Mouse (Mus musculus) heart, postnatal 25 days (tissue): ENCODE measurements around the gene Zfp800. TPM values are rescaled to one million over a fixed set of nuclear protein-coding genes. Genes with fewer than 3 reads are reported as not detected.

Experiments used
- DNase-seq: peaks from one replicate; pipeline ENCODE4 v3.0.0; 2022; ENCODE audit warnings: low spot score
- intact Hi-C: fragments of 180-260 bp; cut with DNase I; formaldehyde crosslinking; loops from one replicate; pipeline ENCODE4 v1.15.1; 2025
- total RNA-seq, 2 experiments: library from RNA; stranded (reverse); gene quantifications; 2 replicates each; pipeline ENCODE4 v1.2.3; 2021

Gene Zfp800
- total RNA-seq, 2 experiments from 2014 or later, result 9.7 to 12.2 TPM

DNA sequence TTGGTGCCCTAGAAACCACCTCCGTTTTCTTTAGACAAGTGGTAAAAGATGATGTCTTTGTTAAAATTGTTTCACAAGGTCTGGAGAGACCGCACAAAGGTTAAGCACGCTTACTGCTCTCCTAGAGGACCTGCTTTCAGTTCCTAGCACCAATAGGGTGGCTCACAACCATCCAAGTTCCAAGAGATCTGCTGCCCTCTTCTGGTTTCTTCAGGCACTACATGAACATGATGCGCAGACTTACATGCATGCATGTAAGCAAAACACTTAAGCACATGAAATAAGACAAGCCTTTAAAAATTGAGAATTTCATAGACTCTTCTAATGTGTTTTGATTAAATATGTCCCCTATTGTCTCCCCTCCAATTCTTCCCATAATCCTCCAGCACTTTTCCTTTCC, 2.0 kb upstream of the Zfp800 start:
- DNase-seq, result no peak
- intact Hi-C loops, result no loop called here

DNA sequence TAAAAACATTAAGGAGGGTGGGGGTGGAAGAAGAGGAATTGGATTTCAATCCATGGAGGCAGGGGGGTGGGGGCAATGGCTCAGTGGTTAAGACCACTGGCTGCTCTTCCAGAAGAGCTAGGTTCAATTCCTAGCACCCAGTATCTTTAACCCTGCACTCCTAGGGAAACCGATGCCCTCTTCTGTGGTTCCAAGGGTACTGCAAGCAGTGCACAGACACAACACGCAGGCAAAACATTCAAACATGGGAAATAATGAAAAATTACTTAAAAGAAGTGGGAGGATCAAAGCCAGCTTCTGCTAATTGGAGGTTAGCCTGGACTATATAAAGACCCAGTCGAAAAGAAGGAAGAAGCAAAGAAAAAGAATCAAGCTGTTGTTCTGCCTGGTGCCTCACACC, 921 bp upstream of the Zfp800 start:
- DNase-seq, result no peak
- intact Hi-C loops, result no loop called here

DNA sequence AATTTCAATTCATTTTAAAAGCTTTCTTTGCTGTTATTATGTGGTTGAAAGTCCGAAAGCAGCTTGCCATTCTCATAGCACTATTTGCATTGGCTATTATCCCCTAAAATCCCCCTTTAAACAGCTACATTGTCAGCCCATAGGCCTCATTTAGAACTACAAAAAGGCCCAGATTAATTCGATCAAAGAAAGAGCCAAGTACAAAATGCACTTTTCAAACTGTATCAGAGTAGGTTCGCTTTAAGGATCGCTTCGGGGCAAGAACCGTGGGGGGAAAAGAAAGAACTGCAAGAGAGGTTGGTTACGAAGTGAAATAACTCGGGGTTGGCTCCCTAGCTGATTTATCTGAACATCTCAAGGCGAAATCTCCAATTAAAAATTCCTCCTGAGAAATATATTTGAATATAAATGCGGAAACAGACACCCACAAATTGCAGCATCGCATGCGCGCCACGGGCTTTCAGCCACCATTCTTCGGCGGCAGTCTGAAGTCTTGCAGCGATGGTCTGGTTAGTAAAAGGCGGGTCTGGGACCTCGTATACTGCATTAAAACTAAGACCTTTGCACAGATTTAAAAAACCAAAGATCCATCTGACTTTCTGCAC, 850 bp downstream of the Zfp800 start:
- no peak for DNase-seq
- intact Hi-C loops, result no loop called here

DNA sequence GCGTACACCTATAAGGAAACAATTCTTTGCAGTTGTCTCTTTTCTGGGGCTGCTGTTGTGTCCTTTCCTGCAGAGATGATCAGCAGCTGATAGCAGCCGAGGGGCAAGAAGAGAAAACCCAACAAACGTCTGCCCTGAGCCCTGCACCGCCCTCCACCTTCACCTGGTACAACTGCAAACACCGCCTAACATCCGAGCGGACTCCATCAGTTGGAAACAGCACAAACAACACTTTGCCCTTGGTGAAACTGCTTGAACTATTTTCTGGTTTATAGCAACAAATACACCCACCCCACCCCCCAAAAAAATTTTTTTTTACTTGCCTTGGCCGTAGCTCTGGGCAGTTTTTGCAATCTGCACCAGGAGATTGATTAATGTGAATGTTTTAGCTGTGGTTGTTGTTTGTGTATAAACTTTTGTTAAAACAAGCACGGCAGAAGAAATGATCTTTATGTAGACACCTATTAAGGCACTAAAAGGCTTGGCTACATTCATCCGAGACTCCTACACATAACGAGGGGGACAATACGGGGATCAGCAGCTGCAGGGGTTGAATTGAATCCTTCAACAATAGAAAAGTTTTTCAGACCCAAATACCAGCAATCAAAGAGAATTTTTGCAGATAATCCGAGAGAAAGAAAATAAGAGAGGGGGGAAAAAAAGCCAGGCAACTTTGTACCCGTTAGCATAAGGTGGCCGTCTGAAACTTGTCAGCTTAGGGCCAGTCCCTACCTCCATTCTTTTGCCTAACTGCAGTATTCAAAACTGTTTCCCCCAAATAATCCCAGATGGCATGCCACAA, 1.6 kb downstream of the Zfp800 start:
- no peak for DNase-seq
- intact Hi-C loops, result no loop called here

DNA sequence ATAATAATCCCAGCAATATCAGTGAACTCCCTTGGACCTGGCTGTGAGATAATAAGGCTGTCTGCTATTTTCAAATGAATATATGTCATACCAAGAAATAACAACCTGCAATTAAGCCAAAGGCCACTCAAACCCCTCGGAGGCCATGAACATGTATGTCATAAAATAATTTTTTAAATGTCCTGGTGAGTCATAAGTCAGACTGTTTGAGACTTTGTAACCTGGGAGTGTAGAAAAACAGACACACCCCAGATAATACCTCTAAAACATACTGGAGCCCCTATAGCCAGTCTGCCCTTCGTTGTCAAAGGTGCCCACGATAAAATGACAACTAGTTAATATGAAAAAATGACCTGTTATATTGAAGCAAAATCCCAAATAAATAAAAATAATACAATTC, 8.8 kb downstream of the Zfp800 start:
- intact Hi-C loops, result no loop called here
- DNase-seq, result no peak

DNA sequence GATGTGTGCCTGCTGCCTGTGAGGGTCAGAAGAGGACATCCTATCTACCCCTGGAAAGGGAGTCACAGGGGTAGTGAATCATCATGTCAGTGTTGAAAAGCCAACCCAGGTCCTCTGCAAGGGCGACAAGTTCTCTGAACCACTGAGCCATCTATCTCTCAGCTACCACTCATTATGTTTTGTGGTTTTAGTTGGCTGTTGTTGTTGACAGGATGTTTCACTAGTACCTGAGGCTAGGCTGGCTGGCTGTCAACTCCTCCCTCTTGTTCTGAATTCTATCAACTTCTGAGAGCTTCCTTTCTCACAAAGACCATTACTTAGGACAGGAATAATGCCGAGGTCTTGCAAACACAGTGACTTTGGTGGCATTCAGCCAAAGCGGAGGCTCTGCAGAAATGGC, 12.6 kb downstream of the Zfp800 start:
- intact Hi-C loops, result no loop called here
- DNase-seq, result no peak

DNA sequence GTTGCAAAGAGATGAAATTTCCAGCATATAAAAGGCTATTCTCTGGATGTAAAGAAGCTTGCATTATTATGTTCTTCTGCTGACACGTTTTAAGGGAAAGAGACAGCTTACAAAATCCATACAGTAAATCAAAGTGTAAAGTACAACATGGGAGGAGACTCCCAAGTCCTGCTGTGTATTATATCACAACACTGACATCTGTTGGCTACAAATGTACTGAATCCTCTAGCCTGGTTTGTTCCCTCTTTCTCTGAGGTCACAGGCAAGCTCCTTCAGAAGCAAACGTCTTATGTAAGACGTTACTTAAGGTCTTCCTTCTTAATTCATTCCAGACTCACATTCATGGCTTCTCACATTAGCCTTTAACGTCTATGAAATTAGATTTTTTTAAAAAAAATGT, 15.8 kb downstream of the Zfp800 start:
- DNase-seq, result no peak
- intact Hi-C loops, result no loop called here

DNA sequence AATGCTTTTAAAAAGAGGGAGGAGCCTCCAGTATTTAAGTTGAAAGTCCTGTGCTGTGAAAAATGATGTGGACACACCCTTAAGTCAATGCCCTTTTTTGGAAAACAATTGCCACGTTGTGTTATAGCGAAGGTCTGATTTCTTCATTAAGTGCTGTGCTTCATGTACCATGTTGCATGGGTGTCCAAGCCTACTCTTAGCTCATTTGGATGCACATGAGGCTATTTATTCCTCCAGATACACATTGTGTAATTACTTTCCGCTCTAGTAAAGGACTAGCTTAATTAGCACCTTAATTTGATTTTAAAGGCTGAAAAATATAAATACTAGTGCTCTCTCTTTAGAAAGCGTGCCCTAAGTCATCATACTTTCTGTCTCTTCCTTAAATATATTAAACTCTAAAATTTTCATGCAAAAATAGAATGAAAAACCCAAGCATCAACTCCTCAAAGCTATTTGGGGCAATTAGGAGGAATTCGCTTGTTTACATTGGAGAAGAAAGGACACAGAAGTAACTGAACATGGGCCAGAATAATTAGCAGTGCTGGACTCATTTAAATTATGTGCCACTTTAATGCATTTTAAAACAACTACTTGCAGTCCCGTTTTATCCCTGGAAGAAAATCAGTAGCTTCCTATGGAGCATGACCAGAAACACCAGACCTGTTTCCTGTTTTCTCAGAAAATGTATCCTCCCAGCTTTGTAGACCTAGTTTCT, 27.7 kb downstream of the Zfp800 start:
- intact Hi-C loops, result no loop called here
- DNase-seq, result no peak

DNA sequence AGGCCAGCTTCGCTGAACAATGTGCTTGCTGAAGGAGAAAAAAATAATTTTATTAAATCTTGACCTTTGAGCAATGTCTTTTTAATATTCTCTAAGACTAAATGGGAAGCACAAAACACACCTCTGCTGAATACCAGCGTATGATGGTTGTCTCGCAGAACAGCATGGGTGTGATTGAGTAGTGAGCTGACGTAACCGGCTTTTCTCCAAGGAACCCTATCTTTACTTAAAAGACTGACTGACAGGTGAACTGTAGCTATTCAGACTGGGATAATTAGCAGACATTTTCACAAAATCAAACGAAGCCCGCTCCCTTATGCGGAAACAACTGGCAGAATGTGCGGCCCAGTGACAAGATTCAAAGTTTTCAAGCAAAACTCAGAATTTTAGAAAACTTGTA, 30.2 kb downstream of the Zfp800 start:
- intact Hi-C loops, result no loop called here
- no peak for DNase-seq

DNA sequence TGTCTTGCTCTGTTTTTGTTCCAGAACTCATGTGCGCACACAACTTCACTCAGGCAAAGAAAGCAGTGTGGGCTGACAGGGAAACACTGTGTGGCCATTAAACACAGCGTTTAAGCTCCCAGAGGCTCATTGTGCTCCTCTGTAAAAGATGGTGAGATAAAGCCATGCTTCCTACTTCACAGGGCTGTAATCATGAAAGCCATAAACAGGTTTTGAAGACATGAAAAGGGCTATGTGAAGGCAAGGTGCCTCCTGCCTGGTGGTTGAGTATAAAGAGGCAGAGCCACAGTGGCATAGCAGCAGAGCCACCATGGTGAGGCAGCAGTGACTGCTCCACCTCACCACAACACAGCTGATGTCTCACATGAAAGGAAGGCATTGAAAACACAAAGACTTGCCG, 46.7 kb downstream of the Zfp800 start:
- intact Hi-C loops, result no loop called here
- DNase-seq, result no peak

DNA sequence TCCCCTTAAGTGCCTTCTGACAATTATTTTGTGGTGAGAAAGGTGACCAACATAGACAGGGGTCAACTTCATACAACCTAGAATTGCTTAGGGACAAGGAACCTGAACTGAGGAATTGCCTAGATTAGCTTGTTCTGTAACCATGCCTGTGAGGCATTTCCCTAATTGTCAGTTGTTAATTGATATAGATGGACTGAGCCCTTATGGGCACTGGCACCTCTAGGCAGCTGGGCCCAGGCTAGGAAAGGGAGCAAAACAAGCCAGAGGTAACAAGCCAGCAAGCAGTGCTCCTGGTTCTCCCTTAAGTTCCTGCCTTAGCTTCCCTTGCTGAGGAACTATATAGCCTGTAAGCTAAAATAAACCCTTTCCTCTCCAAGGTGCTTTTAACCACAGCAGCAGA, 52.1 kb downstream of the Zfp800 start:
- intact Hi-C loops, result no loop called here

DNA sequence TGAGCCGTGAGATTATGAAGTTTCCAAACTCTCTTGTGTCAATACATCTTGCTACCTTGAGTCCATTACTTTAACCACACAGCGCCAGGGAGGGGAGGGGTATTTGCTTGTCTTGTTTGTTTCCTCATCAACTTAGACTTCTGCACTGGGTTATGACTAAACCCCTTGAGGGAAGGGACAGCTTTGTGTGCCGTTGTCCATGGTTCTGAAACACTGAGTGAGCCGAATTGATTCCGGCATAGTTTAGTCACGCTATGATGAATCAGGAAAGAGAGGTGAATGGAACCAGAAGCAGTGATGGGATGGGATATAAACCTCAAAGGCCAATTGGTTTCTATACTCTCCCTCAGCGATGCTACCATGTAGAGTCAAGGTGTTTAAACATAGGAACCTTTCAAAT, 52.6 kb downstream of the Zfp800 start:
- no peak for DNase-seq
- intact Hi-C loops, result no loop called here

More for the DNA sequence above, 52.1 kb downstream of the Zfp800 start:
- DNase-seq, result no peak

DNA sequence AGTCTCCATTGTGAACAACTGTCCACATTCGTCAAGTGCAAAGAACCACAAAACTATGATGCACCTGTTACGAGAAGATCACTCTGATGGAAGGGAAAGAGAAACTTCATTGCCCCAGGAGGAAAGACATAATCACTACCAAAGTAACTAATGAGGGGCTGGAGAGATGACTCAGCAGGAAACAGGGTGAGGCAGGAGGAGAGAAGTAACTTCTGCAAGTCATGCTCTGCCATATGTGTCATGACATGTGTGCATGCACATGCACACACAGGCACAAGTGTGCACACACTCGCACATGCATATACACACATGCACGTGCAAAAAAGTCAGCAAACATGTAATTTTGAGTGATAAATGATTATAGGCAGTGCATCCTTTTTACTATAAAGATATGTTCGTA, 54.9 kb downstream of the Zfp800 start:
- intact Hi-C loops, result no loop called here
- no peak for DNase-seq

DNA sequence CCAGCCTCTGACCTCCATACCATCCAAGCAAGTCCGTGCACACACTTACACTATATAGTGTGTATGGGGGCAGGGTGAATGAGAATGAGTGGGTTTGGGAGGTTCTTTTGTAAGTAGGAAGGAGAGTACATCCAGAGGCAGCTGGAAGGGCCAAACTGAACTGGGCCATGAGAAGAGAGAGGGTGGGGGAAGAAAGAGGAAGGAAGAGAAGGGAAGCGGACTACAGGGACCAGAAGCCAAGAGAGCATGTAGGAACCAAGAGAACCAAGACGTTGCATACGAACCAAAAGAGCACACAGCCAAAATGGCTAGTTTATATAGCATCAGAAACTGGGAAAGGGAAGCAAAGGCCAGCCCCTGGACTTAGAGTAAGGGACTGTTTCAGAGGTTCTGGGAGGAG, 56.6 kb downstream of the Zfp800 start:
- no peak for DNase-seq
- intact Hi-C loops, result no loop called here

DNA sequence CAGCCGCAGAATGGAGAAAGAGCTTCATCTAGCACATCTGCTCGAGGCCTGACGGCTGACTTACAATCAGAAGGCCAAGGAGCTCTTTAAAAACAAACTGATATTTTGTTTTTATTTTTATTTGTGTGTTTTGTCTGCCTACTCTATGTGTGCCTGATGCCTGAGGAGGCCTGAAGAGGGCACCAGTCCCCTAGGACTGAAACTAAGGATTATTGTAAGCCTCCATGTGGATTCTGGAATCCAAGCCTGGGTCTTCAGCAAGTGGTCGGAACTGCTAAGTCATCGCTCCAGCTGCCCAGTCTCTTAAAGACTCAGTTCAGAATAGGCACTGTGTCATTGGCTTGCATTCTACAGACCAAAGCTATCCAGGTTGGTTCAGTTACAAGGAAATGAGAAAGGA, 58.4 kb downstream of the Zfp800 start:
- intact Hi-C loops, result loop anchor here (1.0 kb wide), 1 partner anchor 121 kb away; no protein-coding TSS in a partner anchor
- no peak for DNase-seq

DNA sequence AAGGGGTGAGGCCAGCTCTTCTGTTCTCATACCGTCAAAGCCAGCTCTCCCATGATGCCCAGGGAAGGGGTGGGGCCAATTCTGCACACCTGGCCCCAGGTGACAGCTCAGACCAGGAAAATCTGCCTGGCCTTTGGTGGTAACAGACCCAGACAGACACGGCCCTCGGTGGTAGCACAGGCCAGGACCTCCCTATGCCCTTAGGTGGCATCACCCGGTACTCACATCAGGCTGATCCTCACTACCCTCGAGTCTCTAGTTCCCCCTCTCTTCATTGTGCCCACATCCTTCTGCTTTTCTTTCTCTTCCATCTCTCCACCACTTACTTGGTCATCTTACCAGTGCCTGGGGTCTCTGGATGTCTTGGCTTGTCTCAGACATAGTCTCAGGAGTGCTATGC, 64.1 kb downstream of the Zfp800 start:
- DNase-seq, result no peak
- intact Hi-C loops, result no loop called here

DNA sequence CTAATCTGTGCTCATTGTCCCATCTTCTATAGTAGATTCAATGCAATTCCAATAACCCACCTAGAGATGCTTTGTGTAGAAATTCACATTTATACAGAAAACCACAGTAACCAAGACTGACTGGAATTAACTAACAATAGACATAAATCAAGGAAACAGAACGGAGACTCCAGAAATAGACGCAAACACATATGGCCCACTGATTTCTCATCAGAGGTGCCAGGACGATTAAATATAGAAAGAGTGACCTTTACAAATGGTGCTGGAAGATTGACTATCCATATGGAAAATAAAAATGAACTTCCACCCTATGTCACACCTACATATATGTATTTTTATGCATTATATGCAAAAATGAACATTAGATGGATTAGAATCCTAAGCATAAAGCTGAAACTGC, 65.3 kb downstream of the Zfp800 start:
- intact Hi-C loops, result no loop called here
- no peak for DNase-seq

DNA sequence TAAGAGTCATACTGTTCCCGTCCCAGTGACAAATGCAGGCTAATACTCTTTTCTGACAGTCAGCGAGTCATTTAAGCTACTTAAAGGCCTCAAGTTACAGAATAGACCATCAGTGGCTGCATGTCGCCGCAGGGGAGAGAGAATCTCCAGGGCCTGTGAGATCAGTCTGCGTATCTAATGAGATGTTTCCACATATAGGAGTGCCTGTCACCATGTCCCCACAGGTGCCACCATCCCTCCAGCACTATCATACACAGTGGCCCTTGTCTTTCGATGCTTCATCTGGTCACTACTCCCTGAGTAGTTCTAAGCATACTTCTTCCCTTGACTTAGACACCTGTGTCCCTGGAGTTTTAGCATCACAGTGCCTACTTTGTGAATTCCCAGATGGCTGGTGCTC, 68.0 kb downstream of the Zfp800 start:
- intact Hi-C loops, result no loop called here
- DNase-seq, result no peak

DNA sequence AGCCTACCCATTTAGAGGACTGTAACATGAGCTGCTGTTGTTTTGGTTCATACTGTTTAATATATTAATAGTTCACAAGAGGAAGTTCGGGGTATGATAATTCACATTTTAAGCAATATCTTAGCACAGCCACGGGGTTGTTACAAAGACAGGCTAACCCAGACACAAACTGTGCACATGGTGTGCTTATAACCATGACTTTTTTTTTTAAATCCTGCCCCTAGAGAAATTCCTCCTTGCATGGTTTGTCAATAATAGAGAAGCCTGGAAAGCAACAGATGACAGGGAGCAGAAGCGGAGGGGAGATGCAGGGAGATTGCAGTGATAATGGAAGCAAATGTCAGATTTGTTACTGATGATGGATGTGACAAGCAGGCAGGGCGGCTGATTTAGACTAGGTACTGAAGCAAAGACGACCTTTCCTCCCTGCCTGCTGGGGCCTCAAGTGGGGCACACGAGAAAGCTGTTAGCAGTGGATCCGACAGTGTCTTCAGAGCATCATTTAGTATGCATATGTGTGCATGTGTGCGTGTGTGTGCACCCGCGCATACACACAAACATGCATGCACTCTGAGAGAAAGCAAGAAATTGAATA, 68.7 kb downstream of the Zfp800 start:
- intact Hi-C loops, result no loop called here
- DNase-seq, result no peak

DNA sequence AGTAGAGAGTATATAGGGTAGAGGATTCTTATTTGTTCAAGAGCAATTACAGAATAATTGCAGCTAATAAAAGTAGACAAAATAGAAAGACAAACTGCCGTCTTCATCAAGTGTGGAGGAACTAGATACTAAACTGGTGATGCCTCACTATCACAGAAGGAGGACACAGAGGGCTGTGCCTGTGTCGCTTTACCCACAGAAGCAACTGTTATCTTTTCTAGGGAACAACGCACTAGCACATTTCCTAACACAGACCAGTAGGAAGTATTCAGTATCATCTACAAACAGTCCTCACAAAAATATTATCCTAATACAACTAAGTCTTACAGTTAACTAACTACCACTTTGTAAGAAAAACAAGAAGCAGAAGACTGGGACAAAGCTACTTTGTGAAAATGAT, 71.1 kb downstream of the Zfp800 start:
- intact Hi-C loops, result no loop called here
- DNase-seq, result no peak

DNA sequence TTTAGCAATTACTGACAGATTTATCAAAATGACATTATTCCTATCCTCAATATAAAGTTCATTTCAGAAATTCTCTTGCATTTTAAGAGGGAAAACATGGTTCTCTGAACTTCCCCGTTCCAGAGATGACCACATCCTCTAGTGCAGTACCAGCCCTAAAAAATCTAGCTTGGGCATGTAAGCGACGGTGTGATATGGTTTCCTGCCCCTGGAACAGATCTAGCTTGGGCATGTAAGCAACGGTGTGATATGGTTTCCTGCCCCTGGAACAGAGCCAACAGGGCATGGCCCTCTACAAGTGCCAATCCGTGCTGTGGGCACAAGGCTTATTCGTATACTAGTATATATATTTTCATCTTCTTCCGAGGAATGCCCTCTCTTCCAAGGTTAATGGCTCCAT, 75.4 kb downstream of the Zfp800 start:
- intact Hi-C loops, result no loop called here

More for the DNA sequence above, 75.4 kb downstream of the Zfp800 start:
- DNase-seq, result no peak
